Mouse (Mus musculus) stomach, embryonic 14.5 days (tissue): Measurements from ENCODE around the gene Grm7. TPM values are rescaled to one million over a fixed set of nuclear protein-coding genes. Genes with fewer than 3 reads are reported as not detected.

Experiments used
- ATAC-seq: fragments of 200-750 bp; cut with Nextera tagmentation; 2 replicates; pipeline ENCODE4 v1.8.0; 2017; ENCODE audit warnings: low read depth, moderate TSS enrichment; ENCODE audit not compliant: insufficient number of reproducible peaks, insufficient read depth, low FRiP score
- H3K27ac ChIP-seq: fragments of 300-500 bp; sonication (generic); 2 replicates; pipeline ENCODE4 v1.5.1; 2014; ENCODE audit warnings: mild to moderate bottlenecking, low read length, moderate library complexity, mixed read lengths
- H3K27me3 ChIP-seq: fragments of 300-500 bp; sonication (generic); 2 replicates; pipeline ENCODE4 v1.6.1; 2014; ENCODE audit warnings: low read length, control low read depth, mixed read lengths; ENCODE audit not compliant: control insufficient read depth, insufficient read depth
- H3K36me3 ChIP-seq: fragments of 300-500 bp; sonication (generic); 2 replicates; pipeline ENCODE4 v1.6.1; 2014; ENCODE audit warnings: mild to moderate bottlenecking, control low read depth, low read length, moderate library complexity, mixed read lengths; ENCODE audit not compliant: control insufficient read depth, insufficient read depth
- H3K4me1 ChIP-seq: fragments of 300-500 bp; sonication (generic); 2 replicates; pipeline ENCODE4 v1.6.1; 2014; ENCODE audit warnings: low read length, control low read depth, mixed read lengths; ENCODE audit not compliant: control insufficient read depth, insufficient read depth
- H3K4me2 ChIP-seq: fragments of 300-500 bp; sonication (generic); replicated peaks from 2 replicates; pipeline ENCODE4 v1.6.1; 2014; ENCODE audit warnings: low read depth, low read length, control low read depth
- H3K4me3 ChIP-seq: fragments of 300-500 bp; sonication (generic); 2 replicates; pipeline ENCODE4 v1.5.1; 2014; ENCODE audit warnings: low read depth, low read length, control low read depth
- H3K9ac ChIP-seq: fragments of 300-500 bp; sonication (generic); replicated peaks from 2 replicates; pipeline ENCODE4 v1.6.1; 2014; ENCODE audit warnings: low read depth, mild to moderate bottlenecking, control low read depth, low read length, moderate library complexity, mixed read lengths
- H3K9me3 ChIP-seq: fragments of 300-500 bp; sonication (generic); 2 replicates; pipeline ENCODE4 v1.6.1; 2016; ENCODE audit warnings: low read depth, low read length, control low read depth; ENCODE audit not compliant: control insufficient read depth
- WGBS: fragments of 180-500 bp; shearing (Covaris S2); extraction: QIAGEN DNeasy Blood & Tissue Kit; methylation state at CpG from one replicate; pipeline ENCODE4 v1.1.7; 2014; 5-methylcytosine and 5-hydroxymethylcytosine counted together
- polyA plus RNA-seq: library from polyadenylated mRNA; unstranded; fragments of >200 nt; fragmentation: Nextera tagmentation; extraction: Ambion mirVana; gene quantifications from 2 replicates; pipeline ENCODE4 v1.2.1, GENCODE M21; 2014

The Grm7 gene
- polyA plus RNA-seq, 1 experiment from 2014 or later = 3.3 TPM

- 81% methylated on average over 5 of the region's 5 CpGs for WGBS
- Histone ChIP-seq H3K27me3 (no peaks in the 10 kb centered on the region), H3K9ac (no peak overlapping the region)
These were observed 64.4 kb downstream of the Grm7 start for GRCm38 (mm10) chr6:110709763-110710162.

GRCm38 (mm10) chr6:110714943-110715342, 69.6 kb downstream of the Grm7 start:
- 93% methylated on average over 3 of the region's 3 CpGs for WGBS
- ATAC-seq = no peak
- Histone ChIP-seq H3K36me3 (no peaks in the 10 kb centered on the region), H3K9ac (no peak overlapping the region), H3K9me3 (no peaks in the 10 kb centered on the region), H3K27ac (no peak overlapping the region), H3K27me3 (no peaks in the 10 kb centered on the region), H3K4me2 (no peak overlapping the region), H3K4me1 (no peaks in the 10 kb centered on the region), H3K4me3 (no peak overlapping the region)

More at GRCm38 (mm10) chr6:110709763-110710162, 64.4 kb downstream of the Grm7 start:
- Histone ChIP-seq H3K36me3 (no peaks in the 10 kb centered on the region), H3K9me3 (no peaks in the 10 kb centered on the region), H3K4me2 (no peak overlapping the region), H3K4me1 (no peaks in the 10 kb centered on the region), H3K4me3 (no peak overlapping the region), H3K27ac (no peak overlapping the region)
- no peak for ATAC-seq

GRCm38 (mm10) chr6:110723371-110723770, 78.0 kb downstream of the Grm7 start:
- no peaks in the 10 kb centered on the region for H3K4me1 ChIP-seq
- no peak overlapping the region for H3K4me3 ChIP-seq
- H3K9me3 ChIP-seq = no peaks in the 10 kb centered on the region
- H3K27ac ChIP-seq = no peak overlapping the region
- no peak overlapping the region for H3K4me2 ChIP-seq
- H3K9ac ChIP-seq = no peak overlapping the region
- WGBS = 89% methylated on average over 4 of the region's 4 CpGs
- no peaks in the 10 kb centered on the region for H3K27me3 ChIP-seq
- ATAC-seq = no peak
- H3K36me3 ChIP-seq = no peaks in the 10 kb centered on the region

- Histone ChIP-seq H3K9me3 (no peaks in the 10 kb centered on the region), H3K27me3 (no peaks in the 10 kb centered on the region), H3K27ac (no peak overlapping the region), H3K9ac (no peak overlapping the region), H3K4me2 (no peak overlapping the region), H3K4me3 (no peak overlapping the region), H3K36me3 (no peaks in the 10 kb centered on the region), H3K4me1 (no peaks in the 10 kb centered on the region)
- 91% methylated on average over 2 of the region's 2 CpGs for WGBS
- no peak for ATAC-seq
These were observed 88.5 kb downstream of the Grm7 start for GRCm38 (mm10) chr6:110733914-110734313.

DNA sequence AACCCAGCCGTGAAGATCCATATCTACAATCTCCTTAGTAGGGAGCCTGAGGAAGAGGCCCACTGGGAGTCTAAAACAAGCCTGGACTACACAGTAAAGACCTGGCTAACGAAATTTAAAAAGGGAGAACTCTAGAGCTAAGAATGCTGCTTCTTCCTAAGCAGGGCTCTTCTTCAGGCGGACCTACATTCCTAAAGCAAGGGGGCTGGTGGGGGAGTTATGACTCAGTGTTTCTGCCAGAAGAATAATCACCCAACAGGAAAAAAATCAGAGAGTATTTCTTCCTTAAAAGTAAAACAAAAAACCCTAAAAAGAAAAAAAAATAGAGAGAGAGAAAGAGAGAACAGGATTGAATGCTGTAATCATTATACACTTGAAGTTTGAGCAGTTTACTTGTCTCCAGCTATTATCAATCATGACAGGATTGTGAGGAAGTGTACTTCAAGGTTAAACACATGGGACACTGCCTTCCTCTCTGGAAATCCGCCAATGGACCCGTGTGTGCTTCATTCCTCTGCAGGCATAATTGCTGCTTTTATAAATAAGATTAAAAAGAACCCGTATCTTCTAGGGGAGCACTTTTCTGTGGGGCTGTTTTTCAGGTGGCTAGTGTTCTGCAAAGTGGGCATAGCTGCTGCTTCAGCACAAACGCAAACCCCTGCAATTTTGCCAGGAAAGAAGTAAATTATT, 98.7 kb downstream of the Grm7 start:
- Histone ChIP-seq H3K9ac (no peak overlapping the region), H3K9me3 (no peaks in the 10 kb centered on the region), H3K27ac (no peak overlapping the region), H3K4me1 (peaks cover 7% of the 10 kb centered on the region; the same call in 1 of the 2 replicates), H3K27me3 (no peaks in the 10 kb centered on the region), H3K36me3 (no peaks in the 10 kb centered on the region), H3K4me2 (no peak overlapping the region), H3K4me3 (no peak overlapping the region)
- 21% methylated on average over 7 of the region's 7 CpGs for WGBS
- ATAC-seq = no peak

- Histone ChIP-seq H3K9ac (no peak overlapping the region), H3K4me1 (no peaks in the 10 kb centered on the region), H3K27ac (no peak overlapping the region), H3K9me3 (no peaks in the 10 kb centered on the region), H3K36me3 (no peaks in the 10 kb centered on the region), H3K27me3 (no peaks in the 10 kb centered on the region), H3K4me3 (no peak overlapping the region), H3K4me2 (no peak overlapping the region)
- no peak for ATAC-seq
- 93% methylated on average over 5 of the region's 5 CpGs for WGBS
These were observed 110.5 kb downstream of the Grm7 start for GRCm38 (mm10) chr6:110755921-110756320.

GRCm38 (mm10) chr6:110769588-110769987, 124.2 kb downstream of the Grm7 start:
- Histone ChIP-seq H3K4me3 (no peak overlapping the region), H3K27ac (no peak overlapping the region)

DNA sequence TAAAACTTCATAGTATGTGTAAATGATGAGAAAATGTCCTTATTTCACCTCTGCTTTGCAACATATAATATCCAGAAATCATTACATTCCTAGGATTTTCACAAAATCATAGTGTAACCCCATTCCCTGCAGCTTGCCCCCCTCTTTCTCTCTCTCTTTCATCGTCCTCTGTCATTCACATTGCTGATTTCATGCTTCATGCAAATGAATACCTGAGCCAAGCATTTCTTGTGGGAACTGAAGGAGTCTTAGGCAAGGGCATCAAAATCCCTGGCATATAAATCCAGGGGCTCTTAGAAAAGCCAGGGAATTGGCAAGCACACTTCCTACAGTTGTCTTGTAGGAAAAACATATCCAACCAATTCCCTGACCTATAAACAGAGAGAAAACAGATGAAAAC, 127.3 kb downstream of the Grm7 start:
- 57% methylated on average over 1 of the region's 1 CpGs for WGBS
- H3K27ac ChIP-seq = no peak overlapping the region
- no peak overlapping the region for H3K9ac ChIP-seq
- no peak for ATAC-seq
- no peaks in the 10 kb centered on the region for H3K27me3 ChIP-seq
- H3K4me3 ChIP-seq = no peak overlapping the region
- H3K36me3 ChIP-seq = no peaks in the 10 kb centered on the region
- no peaks in the 10 kb centered on the region for H3K4me1 ChIP-seq
- no peaks in the 10 kb centered on the region for H3K9me3 ChIP-seq
- no peak overlapping the region for H3K4me2 ChIP-seq

More at GRCm38 (mm10) chr6:110769588-110769987, 124.2 kb downstream of the Grm7 start:
- Histone ChIP-seq H3K27me3 (no peaks in the 10 kb centered on the region), H3K9ac (no peak overlapping the region), H3K36me3 (no peaks in the 10 kb centered on the region), H3K4me1 (no peaks in the 10 kb centered on the region), H3K9me3 (no peaks in the 10 kb centered on the region), H3K4me2 (no peak overlapping the region)
- no peak for ATAC-seq

GRCm38 (mm10) chr6:110776046-110776445, 130.7 kb downstream of the Grm7 start:
- Histone ChIP-seq H3K9ac (no peak overlapping the region), H3K4me3 (no peak overlapping the region), H3K4me1 (no peaks in the 10 kb centered on the region), H3K27ac (no peak overlapping the region), H3K36me3 (no peaks in the 10 kb centered on the region), H3K4me2 (no peak overlapping the region), H3K9me3 (no peaks in the 10 kb centered on the region), H3K27me3 (no peaks in the 10 kb centered on the region)
- ATAC-seq = no peak
- 90% methylated on average over 6 of the region's 6 CpGs for WGBS
